Mouse (Mus musculus): ENCODE results near the gene Dyrk2. TPM values are rescaled to one million over a fixed set of nuclear protein-coding genes. Genes with fewer than 3 reads are reported as not detected.
A peak's percentile ranks its signal among the peaks of the same experiment; 100 is the strongest.

Dyrk2 gene
- polyA plus RNA-seq, 1 experiment from 2014 or later: 8.5 TPM

- no peak for ATAC-seq (replicated peaks; ENCODE audit: low FRiP score, low read depth)
- H3K9me3 ChIP-seq (replicated peaks; ENCODE audit: low read length): no peaks in the 10 kb centered on the region
- DNase-seq (ENCODE audit: low spot score): peak; percentile 9
- TF ChIP-seq CTCF (IDR thresholded peaks at IDR 0.05; ENCODE audit: low read depth): no peak
- peaks cover 6% of the 10 kb centered on the region; the same call in 1 of the 2 replicates for H3K4me1 ChIP-seq (replicated peaks; ENCODE audit: insufficient read depth, low read length)
- no peak overlapping the region for H3K4me3 ChIP-seq (replicated peaks; ENCODE audit: low read depth, low read length)
- H3K4me2 ChIP-seq (ENCODE audit: low read length): no peak overlapping the region
- 52% methylated on average over 6 of the region's 6 CpGs for WGBS
- H3K9ac ChIP-seq (ENCODE audit: low read depth, low read length): no peak overlapping the region
- no peaks in the 10 kb centered on the region for H3K36me3 ChIP-seq (ENCODE audit: insufficient read depth, low read length)
- no peaks in the 10 kb centered on the region for H3K27me3 ChIP-seq (ENCODE audit: insufficient read depth, low read length)
- H3K27ac ChIP-seq: no peak overlapping the region
These were observed 58.1 kb downstream of the Dyrk2 start for GRCm38 (mm10) chr10:118811945-118812344.

- no peaks in the 10 kb centered on the region for H3K9me3 ChIP-seq (replicated peaks; ENCODE audit: low read length)
- no peak for TF ChIP-seq CTCF (IDR thresholded peaks at IDR 0.05; ENCODE audit: low read depth)
- no peak overlapping the region for H3K9ac ChIP-seq (ENCODE audit: low read depth, low read length)
- H3K27ac ChIP-seq: peak overlapping the region; percentile 31; the same call in 1 of the 2 replicates
- WGBS: 22% methylated on average over 16 of the region's 16 CpGs
- no peaks in the 10 kb centered on the region for H3K27me3 ChIP-seq (ENCODE audit: insufficient read depth, low read length)
- peaks cover 6% of the 10 kb centered on the region; the same call in 1 of the 2 replicates for H3K4me1 ChIP-seq (replicated peaks; ENCODE audit: insufficient read depth, low read length)
- peak overlapping the region; percentile 47 for H3K4me2 ChIP-seq (ENCODE audit: low read length)
- ATAC-seq (replicated peaks; ENCODE audit: low FRiP score, low read depth) (peak; percentile 46; the same call in 1 of the 2 replicates), DNase-seq (ENCODE audit: low spot score) (peak; percentile 79)
- no peak overlapping the region for H3K4me3 ChIP-seq (replicated peaks; ENCODE audit: low read depth, low read length)
- no peaks in the 10 kb centered on the region for H3K36me3 ChIP-seq (ENCODE audit: insufficient read depth, low read length)
These were observed 58.9 kb downstream of the Dyrk2 start for GRCm38 (mm10) chr10:118810908-118811711.
